Mouse (Mus musculus): Measurements from ENCODE around the gene Sec63. TPM values are rescaled to one million over a fixed set of nuclear protein-coding genes. Genes with fewer than 3 reads are reported as not detected.

Gene Sec63
- polyA plus RNA-seq, 1 experiment, result 13.1 TPM

DNA sequence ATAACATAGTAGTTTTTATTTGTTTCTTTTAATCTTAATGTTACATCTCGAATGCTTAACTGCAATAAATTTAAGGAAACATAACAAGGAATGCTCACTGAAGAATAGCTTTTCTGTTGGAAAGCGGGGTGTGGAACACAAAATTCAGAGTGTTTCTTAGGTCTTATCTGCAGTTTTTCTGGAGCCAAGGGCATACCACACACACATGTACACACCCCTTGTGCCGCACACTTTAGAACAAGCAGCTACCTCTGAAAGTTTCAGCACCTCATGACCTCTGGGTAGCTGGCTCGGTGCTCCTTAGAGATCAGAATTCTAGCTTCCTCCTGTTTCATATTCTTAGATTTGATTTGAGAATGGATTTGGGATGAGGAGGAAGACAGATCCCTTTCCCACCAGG lies 101.5 kb downstream of the Sec63 start:
- DNase-seq (ENCODE audit: low read depth), result no peak

DNA sequence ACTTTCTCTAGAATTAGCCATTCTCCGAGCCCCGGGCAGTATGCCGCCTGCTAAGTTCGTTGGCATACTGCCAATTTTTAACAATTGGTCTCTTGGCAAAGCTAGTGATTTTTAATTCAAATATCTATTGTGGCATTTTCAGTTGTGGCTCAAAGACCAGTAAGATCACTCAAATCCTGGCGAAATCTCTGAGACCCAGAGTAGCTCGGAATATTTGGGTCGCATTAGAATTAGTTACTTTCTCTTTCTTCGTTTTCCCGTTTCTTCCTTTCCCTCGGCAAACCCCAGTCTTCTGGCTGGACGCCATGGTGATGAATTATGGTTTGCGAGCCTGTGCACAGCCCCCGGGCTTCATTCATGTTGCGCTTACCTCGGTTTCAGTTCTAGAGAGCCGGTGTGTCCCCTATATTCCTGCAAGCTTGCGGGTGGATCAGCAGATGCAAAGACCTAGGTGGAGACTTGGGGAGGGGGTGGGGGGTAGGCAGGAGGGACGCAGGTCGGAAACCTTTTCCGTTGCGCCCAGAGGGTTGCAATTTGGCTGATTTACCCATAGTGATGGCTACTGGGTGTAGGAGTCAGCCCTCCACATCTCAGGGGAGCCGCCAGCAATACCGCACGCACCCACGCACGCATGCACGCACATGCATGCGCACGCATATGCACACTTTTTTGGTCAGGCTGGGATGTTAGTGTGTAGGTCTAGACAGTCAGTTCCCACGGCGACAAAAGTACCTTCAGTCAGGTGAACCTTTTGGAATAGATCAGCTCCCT lies 102.5 kb downstream of the Sec63 start:
- DNase-seq (ENCODE audit: low read depth), result no peak

DNA sequence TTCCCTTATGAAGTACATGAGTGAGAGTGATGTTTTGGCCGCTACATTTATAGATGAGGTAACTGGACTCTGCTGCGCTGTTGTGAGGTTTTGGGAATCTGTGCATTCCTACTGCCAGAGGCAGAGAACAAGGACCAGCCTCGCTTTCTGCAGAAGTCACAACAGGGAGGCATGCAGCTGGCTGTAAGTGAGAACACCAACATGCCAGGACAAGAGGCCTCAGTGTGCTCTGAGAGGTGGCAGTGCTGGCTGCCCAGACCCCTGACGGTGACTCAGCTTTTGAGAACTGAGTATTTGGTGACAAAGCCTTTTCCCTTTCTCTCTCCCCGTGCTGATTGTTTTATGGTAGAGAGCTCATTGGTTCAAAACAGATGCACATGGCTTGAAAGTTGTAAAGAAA lies 103.4 kb downstream of the Sec63 start:
- DNase-seq (ENCODE audit: low read depth), result no peak

DNA sequence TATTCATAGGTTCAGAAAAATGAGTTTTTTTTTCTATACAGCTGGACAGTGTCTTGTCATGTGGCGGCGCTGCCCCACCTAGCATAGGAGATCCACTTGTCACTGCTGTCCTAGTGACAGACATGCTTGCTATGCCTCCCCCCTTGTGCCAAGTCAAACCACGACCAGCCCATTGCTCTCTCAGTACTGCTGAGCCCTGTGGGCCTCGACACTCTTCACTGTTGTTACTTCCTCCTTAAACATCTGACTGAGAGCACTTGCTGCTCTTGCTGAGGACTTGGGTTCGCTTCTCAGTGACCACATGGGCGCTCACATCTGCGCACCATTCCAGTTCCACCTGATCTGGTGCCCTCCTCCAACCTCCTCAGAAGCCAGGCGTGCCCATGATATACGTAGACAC lies 107.1 kb downstream of the Sec63 start:
- no peak for DNase-seq (ENCODE audit: low read depth)

DNA sequence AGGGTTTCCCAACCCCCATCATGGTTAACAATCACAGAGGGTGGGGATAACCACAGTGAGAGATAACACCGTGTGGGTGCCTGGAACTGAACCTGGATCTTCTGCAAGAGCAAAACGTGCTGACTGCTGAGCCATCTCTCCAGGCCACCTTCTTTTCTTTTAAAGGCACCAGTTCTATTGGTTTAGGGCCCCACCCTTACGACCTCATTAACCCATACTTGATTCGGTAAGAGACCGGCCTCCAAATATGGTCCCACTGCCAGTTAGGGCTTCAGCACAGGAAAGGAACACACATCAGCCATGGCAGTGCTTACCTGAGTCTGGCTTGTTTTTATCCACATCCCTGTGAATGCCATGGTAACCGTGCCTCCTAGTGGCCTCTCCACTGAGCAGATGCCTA lies 108.2 kb downstream of the Sec63 start:
- no peak for DNase-seq (ENCODE audit: low read depth)

DNA sequence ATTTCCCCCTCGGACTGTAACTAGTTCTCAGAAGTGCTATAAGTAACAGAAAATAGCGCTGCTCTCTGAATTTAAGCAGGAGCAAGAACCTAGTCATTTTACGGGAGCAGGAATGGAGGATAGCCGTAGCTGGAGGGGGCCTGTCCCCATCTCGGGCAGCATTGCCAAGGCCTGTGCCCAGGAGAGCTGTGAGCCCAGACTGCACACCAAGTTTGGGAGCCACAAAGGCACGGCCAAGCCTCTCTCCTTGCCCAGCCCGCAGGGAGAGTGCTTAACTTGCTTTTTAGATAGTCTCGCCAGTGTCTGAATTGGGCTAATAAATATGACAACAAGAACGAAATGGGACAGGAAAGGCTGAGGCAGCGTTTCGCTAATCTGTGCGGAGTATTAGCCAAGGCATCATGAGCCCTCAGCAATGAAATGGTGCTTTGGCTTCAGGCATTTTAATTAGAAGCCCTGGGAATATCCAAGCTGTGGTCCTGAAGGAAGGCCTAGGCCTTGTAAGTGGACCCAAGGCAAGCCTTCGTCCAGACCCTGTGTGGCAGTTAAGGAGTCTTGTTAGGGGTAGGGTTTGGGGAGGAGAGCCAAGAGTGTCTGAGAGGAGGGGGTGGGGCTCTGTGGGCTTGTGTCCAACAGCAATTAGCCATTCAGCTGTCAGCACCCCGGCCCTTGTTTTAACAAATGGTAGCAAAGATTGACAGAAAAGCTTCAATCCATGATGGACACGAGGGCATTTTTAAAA lies 111.1 kb downstream of the Sec63 start:
- no peak for DNase-seq (ENCODE audit: low read depth)

DNA sequence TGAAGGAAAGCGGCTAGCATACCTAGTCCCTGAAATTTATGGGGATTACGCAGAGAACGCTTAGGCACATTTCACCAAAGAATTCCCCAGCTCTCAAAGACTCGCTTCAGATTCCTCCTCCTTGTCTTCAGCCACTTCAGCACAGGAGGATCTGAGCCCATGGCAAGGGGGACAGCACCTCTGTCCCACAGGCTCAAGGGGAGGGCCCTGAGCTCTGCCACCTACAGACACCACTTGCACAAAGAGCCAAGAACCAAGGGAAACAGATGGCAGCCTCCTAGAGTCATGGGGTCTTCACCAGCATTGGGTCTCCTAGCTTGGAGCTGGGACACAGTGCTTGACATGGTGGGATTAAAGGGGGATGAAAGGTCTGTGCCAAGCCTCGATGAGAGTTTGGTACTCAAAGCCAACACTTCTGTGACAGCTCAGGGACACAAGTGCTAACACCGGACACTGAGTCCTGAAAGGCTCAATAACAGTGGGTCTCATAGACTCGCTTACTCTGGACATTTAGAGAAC lies 111.8 kb downstream of the Sec63 start:
- DNase-seq (ENCODE audit: low read depth), result no peak

DNA sequence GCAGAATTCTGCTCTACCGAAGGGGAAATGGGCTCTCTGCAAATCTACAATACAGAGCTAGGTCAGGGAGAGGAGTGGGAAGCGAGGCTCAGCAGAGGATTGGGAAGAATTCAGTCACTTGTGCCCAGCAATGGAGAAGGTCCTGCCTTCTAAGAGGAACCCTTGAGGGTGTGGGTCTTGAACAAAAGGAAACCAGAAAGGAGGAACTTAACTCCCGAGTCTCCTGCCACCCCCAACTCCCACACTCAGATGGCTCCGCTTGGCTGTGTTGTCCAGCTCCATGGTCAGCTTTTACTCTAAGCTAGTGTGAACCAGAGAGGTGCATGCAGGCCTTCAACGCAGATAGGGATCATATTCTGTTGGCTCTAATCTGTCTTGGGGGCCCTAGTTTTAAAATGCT lies 114.9 kb downstream of the Sec63 start:
- DNase-seq (ENCODE audit: low read depth), result no peak

DNA sequence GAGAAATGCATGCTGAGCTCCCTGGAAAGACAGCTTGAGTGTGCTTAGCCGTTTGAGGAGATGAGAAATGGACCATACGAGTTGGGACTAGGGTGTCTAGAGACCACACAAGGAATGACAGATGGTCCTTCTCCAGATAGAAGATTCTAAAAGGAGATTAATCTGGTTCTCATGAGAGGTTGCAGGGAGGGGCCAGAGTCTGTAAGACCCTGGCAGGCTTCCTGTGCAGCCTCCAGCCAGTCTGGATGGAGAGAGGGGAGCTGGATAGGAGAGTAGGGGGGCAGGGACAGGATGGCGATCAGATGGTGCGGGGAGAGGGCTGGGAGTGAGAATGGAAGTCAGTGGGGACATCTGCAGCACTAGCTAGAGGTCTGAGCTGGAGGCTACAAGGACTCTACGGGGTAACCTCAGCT lies 118.0 kb downstream of the Sec63 start:
- DNase-seq (ENCODE audit: low read depth), result no peak

DNA sequence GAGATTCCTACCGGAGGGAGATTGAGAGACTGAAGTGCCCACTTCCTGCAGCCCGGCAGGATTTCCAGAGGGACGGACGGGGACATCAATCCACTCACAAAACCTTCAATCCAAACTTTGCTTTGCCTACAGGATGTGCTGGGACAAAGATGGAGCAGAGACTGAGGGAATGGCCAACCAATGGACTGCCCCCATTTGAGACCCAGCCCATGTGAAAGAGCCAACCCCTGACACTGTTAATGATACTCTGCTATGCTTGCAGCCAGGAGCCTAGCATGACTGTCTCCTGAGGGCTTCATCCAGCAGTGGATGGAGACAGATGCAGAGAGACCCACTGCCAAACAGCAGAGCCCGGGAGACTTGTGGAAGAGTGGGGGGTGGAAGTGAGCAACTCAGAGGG lies 118.4 kb downstream of the Sec63 start:
- DNase-seq (ENCODE audit: low read depth), result no peak

Other genes with a start within 250 kb of the Sec63 start
- gene Nr2e1, start 177.9 kb upstream of the Sec63 start, polyA plus RNA-seq (2012; rRNA removed), result not detected in 2 replicates
- 29.8 and 31.9 TPM in 2 replicates for gene Ostm1, start 177.7 kb upstream of the Sec63 start, polyA plus RNA-seq (2012; rRNA removed)
- 6.8 and 7.1 TPM in 2 replicates for gene Scml4, start 98.9 kb downstream of the Sec63 start, polyA plus RNA-seq (2012; rRNA removed)